Mouse (Mus musculus): ENCODE measurements at regions not wholly inside any gene's neighbourhood (a gene's known extent, or its start where the extent isn't known, plus 50 kb on each side); places are given as distances from the start of the nearest gene placed in this dataset.
"Not testable (repeated sequence)": the region's sequence is repeated elsewhere in the genome, so short reads cannot be mapped to it uniquely, and the experiment has no call there.

DNA sequence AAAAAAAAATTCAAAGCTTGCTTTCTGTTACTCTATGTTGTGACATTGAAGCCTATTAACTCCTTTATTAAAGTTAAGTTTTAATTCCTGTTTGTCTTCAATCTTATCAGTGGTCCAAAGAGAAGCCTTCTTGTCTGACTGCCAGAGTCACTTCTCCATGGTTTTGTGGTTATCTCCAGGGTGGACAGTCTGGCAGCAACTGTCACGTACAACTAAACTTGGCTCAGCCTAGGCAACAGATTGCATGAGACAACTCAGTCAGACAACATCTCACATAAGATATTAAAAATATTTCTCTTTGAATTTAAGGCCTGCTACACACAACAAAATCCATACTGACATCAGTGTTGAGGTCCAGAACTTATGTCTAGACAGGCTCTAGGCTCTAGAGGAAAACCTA, 406.7 kb upstream of the Slc39a10 start:
- no peak overlapping the region for H3K27ac ChIP-seq (ENCODE audit: insufficient read depth, low read depth, low read length)
- DNase-seq: no peak
- no peaks in the 10 kb centered on the region for H3K27me3 ChIP-seq (replicated peaks; ENCODE audit: control insufficient read depth, insufficient read depth, low read length)
- H3K4me1 ChIP-seq (ENCODE audit: control insufficient read depth, insufficient read depth, low read length): no peaks in the 10 kb centered on the region
- H3K4me3 ChIP-seq (ENCODE audit: insufficient read depth, low read depth, low read length): no peak overlapping the region
- no peaks in the 10 kb centered on the region for H3K36me3 ChIP-seq (ENCODE audit: control insufficient read depth, insufficient read depth, low read length)
- TF ChIP-seq POLR2A (IDR thresholded peaks at IDR 0.05; ENCODE audit: low read depth, low read length) (no peak), CTCF (conservative IDR thresholded peaks at IDR 0.05; ENCODE audit: insufficient read depth, insufficient read length, low read depth, low read length) (no peak)
- 80% methylated on average over 1 of the region's 1 CpGs for WGBS

DNA sequence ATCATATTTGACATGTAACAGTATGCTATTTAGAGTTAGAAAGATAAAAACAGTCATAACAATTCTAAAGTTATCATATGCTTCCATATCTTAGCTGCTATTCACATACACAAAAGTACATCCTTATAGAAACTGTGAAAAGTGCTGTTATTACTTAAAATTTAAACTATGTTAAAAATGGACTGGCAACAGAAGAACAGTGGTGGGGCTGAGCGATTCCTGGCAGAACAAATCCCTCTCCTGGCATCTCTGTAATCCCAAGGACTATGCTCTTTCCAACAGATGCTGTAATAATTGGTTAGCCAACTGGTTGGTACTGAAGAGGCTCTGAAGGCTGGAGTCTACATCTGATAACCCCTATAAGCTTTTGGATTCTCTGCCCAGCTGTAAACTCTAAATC, 393.0 kb upstream of the Slc39a10 start:
- DNase-seq: no peak
- H3K27ac ChIP-seq (ENCODE audit: insufficient read depth, low read depth, low read length): no peak overlapping the region
- H3K27me3 ChIP-seq (replicated peaks; ENCODE audit: control insufficient read depth, insufficient read depth, low read length): no peaks in the 10 kb centered on the region
- H3K4me1 ChIP-seq (ENCODE audit: control insufficient read depth, insufficient read depth, low read length): no peaks in the 10 kb centered on the region
- 89% methylated on average over 1 of the region's 1 CpGs for WGBS
- no peak overlapping the region for H3K4me3 ChIP-seq (ENCODE audit: insufficient read depth, low read depth, low read length)
- H3K36me3 ChIP-seq (ENCODE audit: control insufficient read depth, insufficient read depth, low read length): no peaks in the 10 kb centered on the region
- TF ChIP-seq POLR2A (IDR thresholded peaks at IDR 0.05; ENCODE audit: low read depth, low read length) (no peak), CTCF (conservative IDR thresholded peaks at IDR 0.05; ENCODE audit: insufficient read depth, insufficient read length, low read depth, low read length) (no peak)

DNA sequence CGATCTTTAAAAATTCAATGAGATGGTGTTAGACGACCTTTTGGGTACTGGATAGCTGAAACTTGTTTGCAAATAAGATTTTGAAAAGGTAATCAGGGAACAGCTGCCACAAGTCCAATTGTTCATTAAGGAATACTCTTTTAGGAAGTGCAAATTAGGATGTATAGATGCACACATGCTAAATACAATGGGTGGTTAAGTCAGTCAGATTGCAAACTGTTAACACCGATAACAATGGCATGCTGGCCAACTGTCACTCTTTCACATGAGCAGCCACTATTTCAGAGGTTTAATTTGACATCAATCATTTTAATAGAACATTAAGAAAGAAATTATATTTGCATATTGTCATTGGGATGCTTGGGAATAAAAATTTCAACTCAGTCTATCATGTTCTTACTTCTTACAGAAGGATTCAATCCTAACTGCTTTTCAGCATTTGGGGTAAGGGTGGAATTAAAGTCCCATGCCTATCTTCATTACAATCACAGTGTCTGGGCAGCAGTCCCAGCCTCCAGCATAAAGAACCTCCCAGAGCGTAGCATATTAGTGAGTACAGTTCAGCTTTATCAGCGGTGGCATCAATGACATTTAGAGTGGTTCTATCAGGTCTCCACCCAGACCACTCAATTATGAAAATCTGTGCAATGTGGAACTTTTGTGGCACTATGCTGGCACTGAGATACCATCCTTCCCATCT, 385.8 kb upstream of the Slc39a10 start:
- Histone ChIP-seq H3K4me3 (ENCODE audit: insufficient read depth, low read depth, low read length) (no peak overlapping the region), H3K27me3 (replicated peaks; ENCODE audit: control insufficient read depth, insufficient read depth, low read length) (no peaks in the 10 kb centered on the region)
- TF ChIP-seq CTCF (conservative IDR thresholded peaks at IDR 0.05; ENCODE audit: insufficient read depth, insufficient read length, low read depth, low read length) (no peak), POLR2A (IDR thresholded peaks at IDR 0.05; ENCODE audit: low read depth, low read length) (no peak)

DNA sequence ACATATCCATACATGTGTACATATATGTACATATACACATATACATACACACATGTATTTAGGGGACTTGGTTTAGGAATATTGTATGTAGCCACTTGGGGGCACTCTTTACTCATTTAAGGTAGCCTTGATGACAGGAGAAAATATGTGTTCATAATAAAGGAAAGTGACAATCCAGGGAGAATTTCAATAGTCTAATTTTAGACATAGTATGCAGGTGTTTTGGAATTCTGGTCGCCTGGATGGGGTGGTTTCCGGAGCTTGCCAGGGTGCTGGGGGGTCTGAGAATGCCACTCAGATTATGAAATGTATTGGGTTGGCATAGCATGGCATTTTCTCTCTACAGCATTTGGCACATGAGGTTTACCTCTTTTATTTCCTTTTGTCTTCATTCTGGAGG, 385.2 kb upstream of the Slc39a10 start:
- no peaks in the 10 kb centered on the region for H3K36me3 ChIP-seq (ENCODE audit: control insufficient read depth, insufficient read depth, low read length)
- no peaks in the 10 kb centered on the region for H3K4me1 ChIP-seq (ENCODE audit: control insufficient read depth, insufficient read depth, low read length)
- peak; percentile 14 for DNase-seq
- H3K4me3 ChIP-seq (ENCODE audit: insufficient read depth, low read depth, low read length): no peak overlapping the region
- TF ChIP-seq POLR2A (IDR thresholded peaks at IDR 0.05; ENCODE audit: low read depth, low read length): no peak
- no peak for TF ChIP-seq CTCF (conservative IDR thresholded peaks at IDR 0.05; ENCODE audit: insufficient read depth, insufficient read length, low read depth, low read length)
- 20% methylated on average over 2 of the region's 2 CpGs for WGBS
- no peak overlapping the region for H3K27ac ChIP-seq (ENCODE audit: insufficient read depth, low read depth, low read length)
- H3K27me3 ChIP-seq (replicated peaks; ENCODE audit: control insufficient read depth, insufficient read depth, low read length): no peaks in the 10 kb centered on the region

More for the DNA sequence above, 385.8 kb upstream of the Slc39a10 start:
- DNase-seq: no peak
- 76% methylated on average over 5 of the region's 5 CpGs for WGBS
- no peaks in the 10 kb centered on the region for H3K4me1 ChIP-seq (ENCODE audit: control insufficient read depth, insufficient read depth, low read length)
- H3K27ac ChIP-seq (ENCODE audit: insufficient read depth, low read depth, low read length): no peak overlapping the region
- no peaks in the 10 kb centered on the region for H3K36me3 ChIP-seq (ENCODE audit: control insufficient read depth, insufficient read depth, low read length)

DNA sequence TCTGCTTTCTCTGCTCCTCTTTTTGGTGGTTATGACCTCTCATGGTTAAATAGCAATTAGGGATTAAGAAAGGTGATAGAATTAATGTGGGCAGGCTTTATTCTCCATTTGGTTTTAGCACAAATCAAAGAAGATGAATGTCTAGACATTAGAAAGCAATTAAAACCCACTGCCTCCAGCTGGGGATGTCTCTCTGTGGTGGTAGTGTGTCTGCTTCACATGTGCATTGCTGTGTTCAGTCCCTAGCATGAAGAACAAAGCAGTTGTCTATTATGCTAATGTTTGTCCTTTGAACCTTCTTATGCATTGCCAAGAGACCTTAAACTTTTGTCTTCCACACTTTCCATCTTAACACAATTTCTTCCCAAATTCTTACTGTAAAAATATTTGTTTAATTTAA, 379.5 kb upstream of the Slc39a10 start:
- no peaks in the 10 kb centered on the region for H3K36me3 ChIP-seq (ENCODE audit: control insufficient read depth, insufficient read depth, low read length)

DNA sequence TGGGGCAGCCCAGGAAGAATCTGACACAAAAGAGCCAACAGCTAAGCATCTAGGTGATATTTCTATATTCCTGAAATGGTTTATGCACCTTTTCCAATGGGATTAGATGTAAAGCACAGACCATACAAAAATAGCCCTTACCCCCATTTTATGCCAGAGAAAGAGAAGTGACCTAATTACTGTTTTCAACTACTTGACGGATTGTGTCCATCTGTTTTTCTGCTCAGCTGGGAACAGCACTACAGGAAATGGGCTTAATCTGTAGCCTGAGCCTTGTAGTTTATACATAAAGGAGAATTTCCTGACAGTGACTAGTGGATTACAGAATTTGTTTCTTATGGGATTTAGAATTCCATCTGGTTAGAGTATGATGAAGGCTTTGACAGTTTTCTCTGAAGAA, 371.0 kb upstream of the Slc39a10 start:
- H3K27ac ChIP-seq (ENCODE audit: insufficient read depth, low read depth, low read length): no peak overlapping the region
- TF ChIP-seq POLR2A (IDR thresholded peaks at IDR 0.05; ENCODE audit: low read depth, low read length): no peak
- no peak for TF ChIP-seq CTCF (conservative IDR thresholded peaks at IDR 0.05; ENCODE audit: insufficient read depth, insufficient read length, low read depth, low read length)
- H3K4me3 ChIP-seq (ENCODE audit: insufficient read depth, low read depth, low read length): no peak overlapping the region
- 45% methylated on average over 1 of the region's 1 CpGs for WGBS
- H3K36me3 ChIP-seq (ENCODE audit: control insufficient read depth, insufficient read depth, low read length): no peaks in the 10 kb centered on the region
- H3K4me1 ChIP-seq (ENCODE audit: control insufficient read depth, insufficient read depth, low read length): no peaks in the 10 kb centered on the region
- DNase-seq: no peak
- H3K27me3 ChIP-seq (replicated peaks; ENCODE audit: control insufficient read depth, insufficient read depth, low read length): no peaks in the 10 kb centered on the region

More for the DNA sequence above, 379.5 kb upstream of the Slc39a10 start:
- Histone ChIP-seq H3K4me3 (ENCODE audit: insufficient read depth, low read depth, low read length) (no peak overlapping the region), H3K27me3 (replicated peaks; ENCODE audit: control insufficient read depth, insufficient read depth, low read length) (no peaks in the 10 kb centered on the region), H3K27ac (ENCODE audit: insufficient read depth, low read depth, low read length) (no peak overlapping the region), H3K4me1 (ENCODE audit: control insufficient read depth, insufficient read depth, low read length) (no peaks in the 10 kb centered on the region)
- TF ChIP-seq POLR2A (IDR thresholded peaks at IDR 0.05; ENCODE audit: low read depth, low read length): no peak
- TF ChIP-seq CTCF (conservative IDR thresholded peaks at IDR 0.05; ENCODE audit: insufficient read depth, insufficient read length, low read depth, low read length): no peak
- no peak for DNase-seq

DNA sequence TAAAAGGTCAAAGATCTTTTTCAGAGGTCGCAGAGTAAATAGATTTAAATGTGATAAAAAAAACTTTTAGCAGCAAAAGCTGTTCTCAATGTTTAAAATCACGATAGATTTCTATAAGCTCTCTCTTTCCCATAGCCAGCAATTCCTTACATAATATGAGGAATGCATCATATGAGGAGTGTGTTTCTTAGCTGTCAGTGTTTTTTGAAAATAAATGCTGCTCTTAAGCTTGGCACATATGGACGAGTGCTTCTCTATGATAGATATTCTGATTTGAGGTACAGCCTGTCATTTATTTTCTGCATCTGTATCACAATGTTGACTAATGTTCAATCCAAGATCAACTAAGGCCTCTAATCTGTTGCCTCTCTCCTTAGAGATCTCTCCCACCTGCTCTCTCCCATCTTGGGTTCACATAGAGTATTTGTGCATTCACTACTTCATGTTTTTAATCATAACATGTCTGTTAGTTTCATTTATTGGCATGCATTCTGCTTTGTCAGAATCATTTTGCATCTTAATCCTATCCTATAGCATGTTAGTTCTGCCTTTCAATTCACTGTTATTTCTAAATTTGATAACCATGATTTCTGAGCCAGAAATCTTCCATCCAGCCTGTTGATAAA, 369.0 kb upstream of the Slc39a10 start:
- Histone ChIP-seq H3K36me3 (ENCODE audit: control insufficient read depth, insufficient read depth, low read length) (no peaks in the 10 kb centered on the region), H3K4me1 (ENCODE audit: control insufficient read depth, insufficient read depth, low read length) (no peaks in the 10 kb centered on the region), H3K27me3 (replicated peaks; ENCODE audit: control insufficient read depth, insufficient read depth, low read length) (no peaks in the 10 kb centered on the region), H3K27ac (ENCODE audit: insufficient read depth, low read depth, low read length) (no peak overlapping the region), H3K4me3 (ENCODE audit: insufficient read depth, low read depth, low read length) (no peak overlapping the region)
- TF ChIP-seq CTCF (conservative IDR thresholded peaks at IDR 0.05; ENCODE audit: insufficient read depth, insufficient read length, low read depth, low read length) (no peak), POLR2A (IDR thresholded peaks at IDR 0.05; ENCODE audit: low read depth, low read length) (no peak)
- no peak for DNase-seq
- 74% methylated on average over 3 of the region's 3 CpGs for WGBS

DNA sequence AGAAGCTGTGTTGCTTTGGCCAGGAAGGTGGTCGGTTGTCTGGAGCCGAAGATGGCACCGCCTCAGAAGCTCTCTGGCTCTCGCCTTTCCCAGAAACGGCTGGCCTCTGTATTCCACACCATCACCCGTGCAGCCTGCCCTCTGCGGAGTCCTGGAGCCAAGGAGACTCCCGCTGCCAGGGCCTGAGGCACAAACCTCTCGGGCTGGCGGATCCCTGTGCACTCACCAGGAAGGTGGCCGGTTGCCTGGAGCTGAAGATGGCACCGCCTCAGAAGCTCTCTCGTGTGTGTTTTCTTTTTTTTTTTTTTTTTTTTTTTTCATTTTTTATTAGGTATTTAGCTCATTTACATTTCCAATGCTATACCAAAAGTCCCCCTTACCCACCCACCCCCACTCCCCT, 358.1 kb upstream of the Slc39a10 start:
- H3K4me1 ChIP-seq (ENCODE audit: control insufficient read depth, insufficient read depth, low read length); H3K4me3 ChIP-seq (ENCODE audit: insufficient read depth, low read depth, low read length); H3K36me3 ChIP-seq (ENCODE audit: control insufficient read depth, insufficient read depth, low read length); H3K27me3 ChIP-seq (replicated peaks; ENCODE audit: control insufficient read depth, insufficient read depth, low read length); DNase-seq; H3K27ac ChIP-seq (ENCODE audit: insufficient read depth, low read depth, low read length): not testable (repeated sequence)
- WGBS: 91% methylated on average over 13 of the region's 13 CpGs

Measured in kidney, adult 2 months (tissue).